Mouse (Mus musculus): ENCODE results near the gene Nek8. TPM values are rescaled to one million over a fixed set of nuclear protein-coding genes. Genes with fewer than 3 reads are reported as not detected.

Gene Nek8
- polyA plus RNA-seq, 1 experiment from 2014 or later, result 11.3 TPM

- H3K9me3 ChIP-seq, result no peaks in the 10 kb centered on the region
- peaks cover 67% of the 10 kb centered on the region for H3K36me3 ChIP-seq
- 72% methylated on average over 4 of the region's 4 CpGs for WGBS
- peak overlapping the region; percentile 100; the same call in 1 of the 2 replicates for H3K4me3 ChIP-seq
- no peak for DNase-seq (ENCODE audit: low spot score)
- H3K4me1 ChIP-seq (replicated peaks), result peaks cover 58% of the 10 kb centered on the region
- peaks cover 4% of the 10 kb centered on the region for H3K27me3 ChIP-seq (ENCODE audit: insufficient read depth, poor library complexity, severe bottlenecking)
- peak overlapping the region; percentile 100 for H3K27ac ChIP-seq
These were observed 14.5 kb downstream of the Nek8 start for GRCm38 (mm10) chr11:78161968-78162367.

GRCm38 (mm10) chr11:78161169-78161568, 15.3 kb downstream of the Nek8 start:
- H3K27ac ChIP-seq, result no peak overlapping the region
- H3K9me3 ChIP-seq, result no peaks in the 10 kb centered on the region
- peaks cover 75% of the 10 kb centered on the region for H3K36me3 ChIP-seq
- H3K4me1 ChIP-seq (replicated peaks), result peaks cover 52% of the 10 kb centered on the region
- peak overlapping the region; percentile 4; the same call in 1 of the 2 replicates for H3K4me3 ChIP-seq
- no peaks in the 10 kb centered on the region; the same call in 1 of the 2 replicates for H3K27me3 ChIP-seq (ENCODE audit: insufficient read depth, poor library complexity, severe bottlenecking)
- DNase-seq (ENCODE audit: low spot score), result no peak
- WGBS, result 92% methylated on average over 14 of the region's 14 CpGs

GRCm38 (mm10) chr11:78160675-78161074, 15.8 kb downstream of the Nek8 start:
- Histone ChIP-seq H3K9me3 (no peaks in the 10 kb centered on the region), H3K4me1 (replicated peaks) (peaks cover 47% of the 10 kb centered on the region), H3K27me3 (ENCODE audit: insufficient read depth, poor library complexity, severe bottlenecking) (no peaks in the 10 kb centered on the region), H3K4me3 (peak overlapping the region; percentile 4; the same call in 1 of the 2 replicates), H3K36me3 (peaks cover 80% of the 10 kb centered on the region), H3K27ac (no peak overlapping the region)
- WGBS, result 90% methylated on average over 3 of the region's 3 CpGs
- no peak for DNase-seq (ENCODE audit: low spot score)

GRCm38 (mm10) chr11:78160171-78160570, 16.3 kb downstream of the Nek8 start:
- Histone ChIP-seq H3K4me1 (replicated peaks) (peaks cover 45% of the 10 kb centered on the region), H3K27me3 (ENCODE audit: insufficient read depth, poor library complexity, severe bottlenecking) (no peaks in the 10 kb centered on the region), H3K27ac (no peak overlapping the region), H3K9me3 (no peaks in the 10 kb centered on the region), H3K36me3 (peaks cover 85% of the 10 kb centered on the region), H3K4me3 (no peak overlapping the region)
- no peak for DNase-seq (ENCODE audit: low spot score)
- WGBS, result 91% methylated on average over 18 of the region's 18 CpGs

- 83% methylated on average over 7 of the region's 7 CpGs for WGBS
- Histone ChIP-seq H3K27ac (no peak overlapping the region), H3K4me1 (replicated peaks) (peaks cover 45% of the 10 kb centered on the region), H3K9me3 (no peaks in the 10 kb centered on the region), H3K36me3 (peaks cover 91% of the 10 kb centered on the region), H3K4me3 (peak overlapping the region; percentile 12; the same call in 1 of the 2 replicates), H3K27me3 (ENCODE audit: insufficient read depth, poor library complexity, severe bottlenecking) (no peaks in the 10 kb centered on the region)
- no peak for DNase-seq (ENCODE audit: low spot score)
These were observed 16.9 kb downstream of the Nek8 start for GRCm38 (mm10) chr11:78159557-78159956.

GRCm38 (mm10) chr11:78159096-78159495, 17.4 kb downstream of the Nek8 start:
- H3K27me3 ChIP-seq (ENCODE audit: insufficient read depth, poor library complexity, severe bottlenecking), result no peaks in the 10 kb centered on the region
- no peak overlapping the region for H3K27ac ChIP-seq
- peaks cover 45% of the 10 kb centered on the region for H3K4me1 ChIP-seq (replicated peaks)
- H3K36me3 ChIP-seq, result peaks cover 96% of the 10 kb centered on the region
- WGBS, result 32% methylated on average over 2 of the region's 2 CpGs
- H3K9me3 ChIP-seq, result no peaks in the 10 kb centered on the region
- H3K4me3 ChIP-seq, result peak overlapping the region; percentile 12; the same call in 1 of the 2 replicates
- DNase-seq (ENCODE audit: low spot score), result peak; percentile 75

GRCm38 (mm10) chr11:78156156-78156699, 20.2 kb downstream of the Nek8 start:
- no peak overlapping the region for H3K27ac ChIP-seq
- WGBS, result 80% methylated on average over 6 of the region's 6 CpGs
- DNase-seq (ENCODE audit: low spot score), result no peak
- peaks cover 99% of the 10 kb centered on the region for H3K36me3 ChIP-seq
- peaks cover 23% of the 10 kb centered on the region for H3K4me1 ChIP-seq (replicated peaks)
- no peaks in the 10 kb centered on the region for H3K27me3 ChIP-seq (ENCODE audit: insufficient read depth, poor library complexity, severe bottlenecking)
- no peaks in the 10 kb centered on the region for H3K9me3 ChIP-seq
- H3K4me3 ChIP-seq, result no peak overlapping the region

- Histone ChIP-seq H3K27ac (no peak overlapping the region), H3K9me3 (no peaks in the 10 kb centered on the region), H3K36me3 (peaks cover 99% of the 10 kb centered on the region), H3K27me3 (ENCODE audit: insufficient read depth, poor library complexity, severe bottlenecking) (no peaks in the 10 kb centered on the region), H3K4me3 (no peak overlapping the region), H3K4me1 (replicated peaks) (peaks cover 18% of the 10 kb centered on the region)
- 81% methylated on average over 5 of the region's 5 CpGs for WGBS
- DNase-seq (ENCODE audit: low spot score), result no peak
These were observed 20.8 kb downstream of the Nek8 start for GRCm38 (mm10) chr11:78155674-78156073.

GRCm38 (mm10) chr11:78153778-78154177, 22.7 kb downstream of the Nek8 start:
- no peak for DNase-seq (ENCODE audit: low spot score)
- Histone ChIP-seq H3K9me3 (no peaks in the 10 kb centered on the region), H3K4me1 (replicated peaks) (0 out of 2 replicates have a peak, but pooled peaks cover 9% of the 10 kb centered on the region), H3K27me3 (ENCODE audit: insufficient read depth, poor library complexity, severe bottlenecking) (no peaks in the 10 kb centered on the region), H3K27ac (no peak overlapping the region), H3K4me3 (no peak overlapping the region), H3K36me3 (peaks cover 99% of the 10 kb centered on the region)
- 86% methylated on average over 13 of the region's 13 CpGs for WGBS

GRCm38 (mm10) chr11:78152299-78153231, 23.9 kb downstream of the Nek8 start:
- H3K4me3 ChIP-seq, result no peak overlapping the region
- H3K4me1 ChIP-seq (replicated peaks), result 0 out of 2 replicates have a peak, but pooled peaks cover 6% of the 10 kb centered on the region
- no peaks in the 10 kb centered on the region for H3K9me3 ChIP-seq
- WGBS, result 82% methylated on average over 9 of the region's 9 CpGs
- no peaks in the 10 kb centered on the region for H3K27me3 ChIP-seq (ENCODE audit: insufficient read depth, poor library complexity, severe bottlenecking)
- peaks cover 97% of the 10 kb centered on the region for H3K36me3 ChIP-seq
- no peak for DNase-seq (ENCODE audit: low spot score)
- H3K27ac ChIP-seq, result no peak overlapping the region

GRCm38 (mm10) chr11:78151161-78151560, 25.3 kb downstream of the Nek8 start:
- no peak for DNase-seq (ENCODE audit: low spot score)
- Histone ChIP-seq H3K9me3 (no peaks in the 10 kb centered on the region), H3K27me3 (ENCODE audit: insufficient read depth, poor library complexity, severe bottlenecking) (no peaks in the 10 kb centered on the region), H3K27ac (no peak overlapping the region), H3K4me3 (no peak overlapping the region), H3K36me3 (peaks cover 97% of the 10 kb centered on the region), H3K4me1 (replicated peaks) (0 out of 2 replicates have a peak, but pooled peaks cover 5% of the 10 kb centered on the region)
- 31% methylated on average over 1 of the region's 1 CpGs for WGBS

GRCm38 (mm10) chr11:78146707-78147543, 29.6 kb downstream of the Nek8 start:
- H3K27ac ChIP-seq, result no peak overlapping the region
- 0 out of 2 replicates have a peak, but pooled peaks cover 3% of the 10 kb centered on the region for H3K4me1 ChIP-seq (replicated peaks)
- H3K4me3 ChIP-seq, result no peak overlapping the region
- no peaks in the 10 kb centered on the region for H3K9me3 ChIP-seq
- 91% methylated on average over 6 of the region's 6 CpGs for WGBS
- no peaks in the 10 kb centered on the region for H3K27me3 ChIP-seq (ENCODE audit: insufficient read depth, poor library complexity, severe bottlenecking)
- no peak for DNase-seq (ENCODE audit: low spot score)
- H3K36me3 ChIP-seq, result peaks cover 89% of the 10 kb centered on the region
